Mouse (Mus musculus): ENCODE results near the gene Npr1. TPM values are rescaled to one million over a fixed set of nuclear protein-coding genes. Genes with fewer than 3 reads are reported as not detected.
A peak's percentile ranks its signal among the peaks of the same experiment; 100 is the strongest.

Npr1 gene
- polyA plus RNA-seq, 1 experiment from 2014 or later = 4.0 TPM

DNA sequence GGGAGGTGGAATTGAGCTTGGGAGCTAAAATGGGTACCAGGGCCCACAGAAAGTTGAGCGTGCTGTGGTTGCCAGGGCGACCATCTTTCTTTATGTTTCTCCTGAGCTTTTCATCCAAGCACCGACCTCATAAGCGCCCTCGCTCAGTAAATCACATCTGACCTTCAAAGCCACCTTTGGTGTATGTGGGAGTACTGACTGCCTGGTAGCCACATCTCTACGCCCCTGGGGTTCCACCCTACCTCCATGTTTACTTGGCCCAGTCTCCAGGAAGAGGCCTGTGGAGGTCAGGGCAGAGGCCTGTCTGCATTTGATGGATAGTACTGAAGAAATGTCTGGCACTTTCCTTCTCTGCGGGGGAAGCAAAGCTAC lies 18.6 kb downstream of the Npr1 start:
- Histone ChIP-seq H3K9ac (no peak overlapping the region), H3K4me1 (replicated peaks; ENCODE audit: control insufficient read depth, insufficient read depth, low read length) (peaks cover 14% of the 10 kb centered on the region), H3K4me3 (replicated peaks; ENCODE audit: low read length) (no peak overlapping the region; the same call in 1 of the 2 replicates), H3K27ac (peak overlapping the region; percentile 69), H3K4me2 (replicated peaks) (peak overlapping the region; percentile 49), H3K36me3 (replicated peaks; ENCODE audit: control insufficient read depth, insufficient read depth) (no peaks in the 10 kb centered on the region), H3K9me3 (ENCODE audit: control insufficient read depth, low read length) (no peaks in the 10 kb centered on the region), H3K27me3 (ENCODE audit: control insufficient read depth, insufficient read depth, low read length) (no peaks in the 10 kb centered on the region)
- WGBS = 31% methylated on average over 7 of the region's 7 CpGs
- 0 out of 2 replicates have a peak, but pooled peaks have one; percentile 3 for ATAC-seq (ENCODE audit: low FRiP score)
- DNase-seq (ENCODE audit: low spot score) = no peak

GRCm38 (mm10) chr3:90446389-90447122 lies 19.1 kb downstream of the Npr1 start:
- peak overlapping the region; percentile 44 for H3K9ac ChIP-seq
- peak overlapping the region; percentile 49 for H3K4me2 ChIP-seq (replicated peaks)
- H3K4me1 ChIP-seq (replicated peaks; ENCODE audit: control insufficient read depth, insufficient read depth, low read length) = peaks cover 14% of the 10 kb centered on the region
- H3K9me3 ChIP-seq (ENCODE audit: control insufficient read depth, low read length) = no peaks in the 10 kb centered on the region
- H3K36me3 ChIP-seq (replicated peaks; ENCODE audit: control insufficient read depth, insufficient read depth) = no peaks in the 10 kb centered on the region
- peak overlapping the region; percentile 69 for H3K27ac ChIP-seq
- no peaks in the 10 kb centered on the region for H3K27me3 ChIP-seq (ENCODE audit: control insufficient read depth, insufficient read depth, low read length)
- H3K4me3 ChIP-seq (replicated peaks; ENCODE audit: low read length) = peak overlapping the region; percentile 18
- DNase-seq (ENCODE audit: low spot score) = peak; percentile 82
- WGBS = under 1% methylated on average over 17 of the region's 17 CpGs
- peak; percentile 94 for ATAC-seq (ENCODE audit: low FRiP score)

DNA sequence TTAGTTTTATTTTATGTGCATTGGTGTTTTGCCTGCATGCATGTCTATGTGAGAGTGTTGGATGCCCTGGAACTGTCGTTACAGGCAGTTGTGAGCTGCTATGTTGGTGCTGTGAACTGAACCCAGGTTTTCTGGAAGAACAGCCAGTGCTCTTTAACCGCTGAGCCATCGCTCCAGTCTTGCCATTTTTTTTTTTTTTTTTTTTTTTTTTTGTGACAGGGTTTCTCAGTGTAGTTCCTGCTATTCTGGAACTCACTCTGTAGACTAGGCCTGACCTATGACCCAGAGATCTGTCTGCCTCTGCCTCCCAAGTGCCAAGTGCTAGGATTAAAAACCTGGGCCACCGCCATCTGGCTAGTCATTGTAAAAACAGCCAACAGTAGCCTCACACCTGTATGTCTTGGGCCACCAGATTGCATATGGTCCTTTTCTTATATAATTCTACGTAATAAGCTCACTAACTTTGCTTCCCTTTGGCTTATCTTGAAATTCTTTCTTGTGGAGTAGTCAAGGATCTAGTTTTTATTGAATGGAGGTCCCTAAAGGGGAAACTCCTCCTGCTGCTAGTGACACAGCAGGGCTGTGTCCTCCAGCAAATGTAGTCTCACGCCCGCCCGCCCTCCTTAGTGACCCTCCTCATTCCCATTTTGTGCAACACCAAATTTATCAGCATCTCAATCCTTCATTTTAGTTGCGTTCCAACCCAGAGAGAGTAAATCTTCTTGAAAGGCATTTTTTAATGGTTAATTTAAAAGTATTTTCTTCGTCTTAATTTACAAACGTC lies 20.1 kb downstream of the Npr1 start:
- Histone ChIP-seq H3K4me3 (replicated peaks; ENCODE audit: low read length) (peak overlapping the region; percentile 18), H3K9ac (peak overlapping the region; percentile 44)
- WGBS = 60% methylated on average over 11 of the region's 11 CpGs

DNA sequence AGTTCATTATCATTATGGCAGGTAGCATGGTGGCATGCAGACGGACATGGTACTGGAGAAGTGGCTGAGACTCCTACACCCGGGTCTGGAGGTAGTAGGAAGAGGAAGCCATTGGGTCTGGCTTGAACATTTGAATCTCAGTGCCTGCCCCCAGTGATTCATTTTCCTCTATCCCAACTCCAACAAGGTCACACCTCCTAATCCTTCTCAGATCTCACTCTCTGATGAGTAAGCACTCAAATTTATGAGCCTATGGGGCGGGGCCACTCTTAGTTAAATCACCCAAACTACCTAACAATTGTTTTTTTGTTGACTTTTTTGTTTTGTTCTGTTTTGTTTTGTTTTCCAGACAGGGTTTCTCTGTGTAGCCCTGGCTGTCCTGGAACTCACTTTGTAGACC lies 21.7 kb downstream of the Npr1 start:
- H3K27me3 ChIP-seq (ENCODE audit: control insufficient read depth, insufficient read depth, low read length) = no peaks in the 10 kb centered on the region
- H3K4me2 ChIP-seq (replicated peaks) = no peak overlapping the region
- ATAC-seq (ENCODE audit: low FRiP score) (no peak), DNase-seq (ENCODE audit: low spot score) (no peak)
- H3K36me3 ChIP-seq (replicated peaks; ENCODE audit: control insufficient read depth, insufficient read depth) = no peaks in the 10 kb centered on the region
- no peak overlapping the region for H3K9ac ChIP-seq
- H3K9me3 ChIP-seq (ENCODE audit: control insufficient read depth, low read length) = no peaks in the 10 kb centered on the region
- no peak overlapping the region for H3K27ac ChIP-seq
- WGBS = 92% methylated on average over 3 of the region's 3 CpGs
- H3K4me3 ChIP-seq (replicated peaks; ENCODE audit: low read length) = no peak overlapping the region
- peaks cover 14% of the 10 kb centered on the region for H3K4me1 ChIP-seq (replicated peaks; ENCODE audit: control insufficient read depth, insufficient read depth, low read length)

More for the DNA sequence above, 20.1 kb downstream of the Npr1 start:
- Histone ChIP-seq H3K4me1 (replicated peaks; ENCODE audit: control insufficient read depth, insufficient read depth, low read length) (peaks cover 14% of the 10 kb centered on the region), H3K36me3 (replicated peaks; ENCODE audit: control insufficient read depth, insufficient read depth) (no peaks in the 10 kb centered on the region), H3K27ac (peak overlapping the region; percentile 69), H3K9me3 (ENCODE audit: control insufficient read depth, low read length) (no peaks in the 10 kb centered on the region), H3K27me3 (ENCODE audit: control insufficient read depth, insufficient read depth, low read length) (no peaks in the 10 kb centered on the region), H3K4me2 (replicated peaks) (peak overlapping the region; percentile 49)
- no peak for DNase-seq (ENCODE audit: low spot score)
- no peak for ATAC-seq (ENCODE audit: low FRiP score)

DNA sequence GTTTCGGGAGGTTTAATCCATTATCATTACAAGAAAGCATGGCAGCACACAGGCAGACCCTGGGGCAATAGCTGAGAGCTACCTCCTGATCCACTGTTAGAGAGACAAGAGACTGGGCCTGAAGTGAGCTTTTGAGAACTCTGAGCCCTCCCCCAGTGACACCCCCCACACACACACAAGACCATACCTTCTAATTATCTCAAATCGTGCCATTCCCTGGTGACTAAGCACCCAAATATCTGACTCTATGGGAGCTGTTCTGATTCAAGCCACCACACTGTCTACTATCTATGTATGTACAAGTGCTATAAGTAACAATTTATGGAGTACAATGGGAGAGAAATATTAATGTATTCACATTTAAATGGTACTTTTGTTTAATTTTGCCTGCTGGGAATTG lies 24.9 kb downstream of the Npr1 start:
- Histone ChIP-seq H3K9me3 (ENCODE audit: control insufficient read depth, low read length) (no peaks in the 10 kb centered on the region), H3K9ac (no peak overlapping the region), H3K36me3 (replicated peaks; ENCODE audit: control insufficient read depth, insufficient read depth) (no peaks in the 10 kb centered on the region), H3K27ac (no peak overlapping the region), H3K4me2 (replicated peaks) (no peak overlapping the region), H3K27me3 (ENCODE audit: control insufficient read depth, insufficient read depth, low read length) (no peaks in the 10 kb centered on the region), H3K4me1 (replicated peaks; ENCODE audit: control insufficient read depth, insufficient read depth, low read length) (peaks cover 3% of the 10 kb centered on the region), H3K4me3 (replicated peaks; ENCODE audit: low read length) (no peak overlapping the region)
- 86% methylated on average over 2 of the region's 2 CpGs for WGBS
- ATAC-seq (ENCODE audit: low FRiP score) (no peak), DNase-seq (ENCODE audit: low spot score) (no peak)

- 80% methylated on average over 4 of the region's 4 CpGs for WGBS
- no peaks in the 10 kb centered on the region for H3K9me3 ChIP-seq (ENCODE audit: control insufficient read depth, low read length)
Observed at GRCm38 (mm10) chr3:90437131-90437530, 28.5 kb downstream of the Npr1 start.

GRCm38 (mm10) chr3:90434073-90434730 lies 31.5 kb downstream of the Npr1 start:
- Histone ChIP-seq H3K9me3 (ENCODE audit: control insufficient read depth, low read length) (no peaks in the 10 kb centered on the region), H3K36me3 (replicated peaks; ENCODE audit: control insufficient read depth, insufficient read depth) (0 out of 2 replicates have a peak, but pooled peaks cover 4% of the 10 kb centered on the region), H3K4me3 (replicated peaks; ENCODE audit: low read length) (peak overlapping the region; percentile 70), H3K4me2 (replicated peaks) (peak overlapping the region; percentile 87), H3K27me3 (ENCODE audit: control insufficient read depth, insufficient read depth, low read length) (no peaks in the 10 kb centered on the region), H3K27ac (peak overlapping the region; percentile 97), H3K9ac (peak overlapping the region; percentile 52), H3K4me1 (replicated peaks; ENCODE audit: control insufficient read depth, insufficient read depth, low read length) (peaks cover 19% of the 10 kb centered on the region)
- DNase-seq (ENCODE audit: low spot score) (no peak), ATAC-seq (ENCODE audit: low FRiP score) (no peak)
- 57% methylated on average over 11 of the region's 11 CpGs for WGBS

More at GRCm38 (mm10) chr3:90437131-90437530, 28.5 kb downstream of the Npr1 start:
- no peak for DNase-seq (ENCODE audit: low spot score)
- H3K4me3 ChIP-seq (replicated peaks; ENCODE audit: low read length) = no peak overlapping the region
- no peaks in the 10 kb centered on the region for H3K36me3 ChIP-seq (replicated peaks; ENCODE audit: control insufficient read depth, insufficient read depth)
- no peak overlapping the region for H3K27ac ChIP-seq
- H3K27me3 ChIP-seq (ENCODE audit: control insufficient read depth, insufficient read depth, low read length) = no peaks in the 10 kb centered on the region
- H3K4me2 ChIP-seq (replicated peaks) = no peak overlapping the region
- no peak for ATAC-seq (ENCODE audit: low FRiP score)
- no peak overlapping the region for H3K9ac ChIP-seq
- peaks cover 4% of the 10 kb centered on the region for H3K4me1 ChIP-seq (replicated peaks; ENCODE audit: control insufficient read depth, insufficient read depth, low read length)

DNA sequence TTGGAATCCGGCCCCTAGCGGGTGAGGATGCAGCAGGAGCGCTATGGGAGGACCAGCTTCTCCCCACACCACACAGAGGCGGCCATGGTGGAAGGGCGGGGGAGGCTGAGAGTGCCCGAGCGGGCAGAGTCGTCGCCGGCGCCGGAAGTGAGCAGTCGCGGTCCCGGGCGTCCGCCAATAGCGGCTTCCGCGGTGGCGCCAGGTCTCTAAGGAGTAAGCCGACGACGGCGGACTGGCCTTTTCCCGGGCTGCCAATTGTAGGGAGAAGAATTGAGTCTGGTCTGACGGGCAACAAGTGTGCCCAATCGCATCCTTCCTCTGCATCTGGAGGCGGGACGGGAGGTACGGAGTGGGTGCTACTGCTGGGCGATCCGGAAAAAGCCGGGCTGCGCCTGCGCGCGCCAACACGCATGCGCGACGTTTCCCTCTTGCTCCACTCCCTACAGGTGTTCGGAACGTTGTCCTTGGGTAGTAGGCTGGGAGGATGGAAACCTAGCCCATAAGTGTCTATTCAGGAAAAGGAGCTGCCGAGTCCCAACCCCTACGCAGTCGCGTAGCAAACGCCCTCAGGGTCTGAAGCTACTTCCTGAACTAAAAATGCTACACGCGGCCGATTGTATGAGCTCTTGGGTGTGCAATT lies 32.2 kb downstream of the Npr1 start, which contains the start of gene Ints3:
Ints3 (minus strand) TSS at position 242 of the 640 bp plus-strand sequence.
- peaks cover 19% of the 10 kb centered on the region for H3K4me1 ChIP-seq (replicated peaks; ENCODE audit: control insufficient read depth, insufficient read depth, low read length)
- ATAC-seq (ENCODE audit: low FRiP score) = peak; percentile 99
- under 1% methylated on average over 52 of the region's 52 CpGs for WGBS
- peak within 1 kb of the TSS; percentile 87 for H3K4me2 ChIP-seq (replicated peaks)
- peak within 1 kb of the TSS; percentile 90 for H3K9ac ChIP-seq
- H3K27me3 ChIP-seq (ENCODE audit: control insufficient read depth, insufficient read depth, low read length) = no peaks in the 10 kb centered on the region
- H3K9me3 ChIP-seq (ENCODE audit: control insufficient read depth, low read length) = no peaks in the 10 kb centered on the region
- 0 out of 2 replicates have a peak, but pooled peaks cover 4% of the 10 kb centered on the region for H3K36me3 ChIP-seq (replicated peaks; ENCODE audit: control insufficient read depth, insufficient read depth)
- H3K4me3 ChIP-seq (replicated peaks; ENCODE audit: low read length) = peak within 1 kb of the TSS; percentile 70
- H3K27ac ChIP-seq = peak within 1 kb of the TSS; percentile 97
- peak; percentile 99 for DNase-seq (ENCODE audit: low spot score)

All from hindbrain, embryonic 14.5 days (tissue).